Mouse (Mus musculus) neutrophil, adult 83 days (primary cell): Measurements from ENCODE around the gene Olfr272. TPM values are rescaled to one million over a fixed set of nuclear protein-coding genes. Genes with fewer than 3 reads are reported as not detected.

Experiments
- total RNA-seq, 2 experiments: library from RNA; stranded (reverse); gene quantifications; one replicate each; pipeline ENCODE4 v1.2.4; 2023

Gene Olfr272
- total RNA-seq = not detected

GRCm38 (mm10) chr4:52919078-52919477 is at the start of gene Olfr272:
Gene Olfr272, minus strand, starts transcription at chr4:52919178.

DNA sequence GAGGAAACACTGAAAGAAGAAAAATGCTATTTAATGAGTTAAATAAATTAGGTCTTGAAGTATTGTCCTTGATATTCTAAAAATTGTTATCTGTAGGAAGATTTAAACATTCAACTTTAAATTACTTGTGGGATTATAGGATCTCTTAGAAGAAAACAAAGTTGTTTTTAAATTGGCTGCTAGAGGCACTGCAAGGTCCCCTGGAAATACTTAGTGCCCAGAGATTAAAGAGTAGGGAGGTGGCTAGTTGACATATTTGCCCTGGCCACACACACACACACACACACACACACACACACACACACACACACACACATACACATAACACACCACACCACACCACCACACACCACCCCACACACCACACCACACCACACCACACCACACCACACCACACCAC is 45.3 kb upstream of the Olfr272 start, which contains the start of gene Olfr270:
Olfr270 (plus strand) TSS at position 301 of the 400 bp plus-strand sequence.

Other genes starting within 250 kb of the Olfr272 start
- not detected for gene Olfr275, start 104.6 kb downstream of the Olfr272 start, total RNA-seq
- not detected for gene Olfr273, start 59.9 kb downstream of the Olfr272 start, total RNA-seq
- not detected for gene Olfr270, start 45.4 kb upstream of the Olfr272 start, total RNA-seq
- gene Nipsnap3a, start 70.1 kb upstream of the Olfr272 start, total RNA-seq = not detected
- gene Nipsnap3b, start 92.7 kb upstream of the Olfr272 start, total RNA-seq = 10 to 100 TPM; 31.2 to 34.1 TPM
- 1 to 10 TPM; 2.0 to 2.5 TPM for gene Abca1, start 240.7 kb upstream of the Olfr272 start, total RNA-seq